Mouse (Mus musculus): ENCODE measurements at regions not wholly inside any gene's neighbourhood (a gene's known extent, or its start where the extent isn't known, plus 50 kb on each side); places are given as distances from the start of the nearest gene placed in this dataset.

GRCm38 (mm10) chr15:72116772-72117171 is 1717.6 kb upstream of the Gm6569 start:
- TF ChIP-seq POLR2A (IDR thresholded peaks at IDR 0.05; ENCODE audit: insufficient read length, low read depth): no peak
- TF ChIP-seq MAX (IDR thresholded peaks at IDR 0.05; ENCODE audit: low read depth): no peak
- TF ChIP-seq TCF12 (IDR thresholded peaks at IDR 0.05; ENCODE audit: insufficient read depth, poor library complexity, severe bottlenecking): no peak
- TF ChIP-seq REST (IDR thresholded peaks at IDR 0.05; ENCODE audit: insufficient read depth, insufficient read length): no peak
- TF ChIP-seq USF1 (IDR thresholded peaks at IDR 0.05; ENCODE audit: low read depth): no peak
- TF ChIP-seq TCF3 (IDR thresholded peaks at IDR 0.05; ENCODE audit: insufficient read length, low read depth): no peak

Measured in myocyte (in vitro differentiated cells).